15 mouse cellular contexts compared by ENCODE assay signal in genomic region chr10:53456027-53456713, GRCm38 (mm10).
"Had no signal": no experiment of that assay in that cellular context is flagged by ENCODE, and none has a peak within 500 bp of the region (broad histone marks: within the 10 kb centered on the region; RNA-seq: fewer than 3 reads in every experiment).

No protein-coding gene starts in this region.

- H3K9me3 ChIP-seq: kidney, embryonic 15.5 days; limb, embryonic 13.5 days; liver, embryonic 12.5 days; midbrain, embryonic 10.5 days; neural tube, embryonic 15.5 days had no signal

- H3K27me3 ChIP-seq: kidney, embryonic 15.5 days; limb, embryonic 13.5 days; liver, embryonic 12.5 days; neural tube, embryonic 15.5 days had no signal

- H3K4me3 ChIP-seq: kidney, embryonic 15.5 days; limb, embryonic 13.5 days; liver, embryonic 12.5 days; midbrain, embryonic 10.5 days; myocyte; neural tube, embryonic 15.5 days had no signal

- DNase-seq: kidney, adult 2 months; kidney, postnatal 14 days; left cerebral cortex, postnatal 4 days; lung, adult 18-20 months; lung, postnatal 4 days; midbrain, embryonic 14.5 days; right cerebral cortex, adult 18-20 months; right cerebral cortex, postnatal 25 days; thymus, postnatal 4 days had no signal

- H3K27ac ChIP-seq: kidney, embryonic 15.5 days; limb, embryonic 13.5 days; liver, embryonic 12.5 days; midbrain, embryonic 10.5 days; neural tube, embryonic 15.5 days had no signal

- H3K4me1 ChIP-seq: kidney, embryonic 15.5 days; limb, embryonic 13.5 days; midbrain, embryonic 10.5 days; neural tube, embryonic 15.5 days had no signal

- H3K9ac ChIP-seq: kidney, embryonic 15.5 days; limb, embryonic 13.5 days; liver, embryonic 12.5 days; neural tube, embryonic 15.5 days had no signal

- H3K36me3 ChIP-seq: kidney, embryonic 15.5 days; limb, embryonic 13.5 days; liver, embryonic 12.5 days; midbrain, embryonic 10.5 days; neural tube, embryonic 15.5 days had no signal

- H3K4me2 ChIP-seq: kidney, embryonic 15.5 days; limb, embryonic 13.5 days; liver, embryonic 12.5 days; neural tube, embryonic 15.5 days had no signal

- ATAC-seq: liver, embryonic 12.5 days had no signal
